Mouse (Mus musculus): ENCODE data around the gene Tex2. TPM values are rescaled to one million over a fixed set of nuclear protein-coding genes. Genes with fewer than 3 reads are reported as not detected.

Tex2 gene
- total and polyA plus RNA-seq, 2 experiments from 2014 or later = 30.8 to 60.5 TPM

DNA sequence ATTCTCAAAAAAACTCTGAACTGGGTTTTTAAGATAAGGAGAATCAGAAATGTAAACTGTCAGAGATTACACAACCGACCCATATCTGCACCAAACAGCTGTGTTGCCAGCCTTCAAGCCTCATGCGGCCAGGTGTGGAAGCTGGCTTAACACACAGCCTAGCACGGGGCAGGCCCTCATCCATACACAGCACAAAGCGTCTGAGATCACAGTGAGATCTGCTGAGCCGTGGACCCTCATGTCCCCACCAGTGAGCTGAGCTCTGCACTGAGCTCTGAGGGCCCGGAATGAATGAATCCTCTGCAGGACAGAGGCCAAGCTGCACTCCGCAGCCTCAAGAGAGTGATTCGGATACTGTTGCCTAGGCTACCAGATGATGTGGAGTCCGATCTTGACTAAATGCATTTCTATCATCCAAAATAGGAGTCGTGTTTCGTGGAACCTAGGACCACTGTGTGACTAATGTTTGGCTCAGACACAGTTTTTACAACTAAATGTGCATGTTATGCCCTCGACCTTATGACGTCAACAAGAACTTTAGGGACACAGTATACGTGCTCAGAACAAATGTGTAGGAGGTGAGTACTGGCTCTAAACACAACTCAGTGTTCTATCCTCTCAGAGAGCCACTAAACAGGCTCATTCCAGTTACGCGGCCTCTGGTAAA, 98.0 kb downstream of the Tex2 start:
- WGBS = 43% methylated on average over 16 of the region's 16 CpGs
- no peaks in the 10 kb centered on the region for H3K9me3 ChIP-seq (ENCODE audit: low read length)
- no peak for TF ChIP-seq CTCF (IDR thresholded peaks at IDR 0.05; ENCODE audit: low read depth)
- H3K4me3 ChIP-seq (ENCODE audit: low read length) = no peak overlapping the region
- ATAC-seq (peak; percentile 64), DNase-seq (ENCODE audit: low spot score) (no peak)
- H3K27me3 ChIP-seq (ENCODE audit: insufficient read depth, low read length) = no peaks in the 10 kb centered on the region
- H3K27ac ChIP-seq = no peak overlapping the region
- no peak overlapping the region for H3K9ac ChIP-seq (replicated peaks; ENCODE audit: low read length)
- 0 out of 2 replicates have a peak, but pooled peaks cover 5% of the 10 kb centered on the region for H3K4me1 ChIP-seq (ENCODE audit: insufficient read depth, low read length)
- H3K36me3 ChIP-seq (ENCODE audit: insufficient read depth, low read length) = peaks cover 13% of the 10 kb centered on the region; the same call in 1 of the 2 replicates
- H3K4me2 ChIP-seq (ENCODE audit: low read depth, low read length) = no peak overlapping the region

DNA sequence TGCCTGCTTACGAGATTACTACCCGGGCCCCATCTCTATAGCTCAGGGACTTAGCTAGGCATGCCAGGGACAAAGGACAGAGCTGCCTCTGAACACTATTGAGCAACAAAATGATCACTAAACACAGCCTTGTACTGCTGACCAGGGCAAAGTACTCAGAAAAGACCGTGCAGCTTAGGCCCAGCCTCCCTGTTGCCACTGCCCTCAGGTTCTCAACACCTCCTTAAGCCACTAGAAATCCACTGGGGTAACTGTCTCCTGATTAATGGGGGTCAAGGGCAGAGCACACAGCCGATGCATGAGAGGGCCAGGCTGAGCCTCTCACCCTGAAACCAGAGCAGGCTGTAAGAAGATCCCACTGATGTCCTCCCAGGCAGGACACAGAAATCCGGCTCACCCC, 98.8 kb downstream of the Tex2 start:
- 71% methylated on average over 5 of the region's 5 CpGs for WGBS
- Histone ChIP-seq H3K4me3 (ENCODE audit: low read length) (no peak overlapping the region), H3K36me3 (ENCODE audit: insufficient read depth, low read length) (peaks cover 13% of the 10 kb centered on the region; the same call in 1 of the 2 replicates), H3K9me3 (ENCODE audit: low read length) (no peaks in the 10 kb centered on the region), H3K4me2 (ENCODE audit: low read depth, low read length) (no peak overlapping the region), H3K4me1 (ENCODE audit: insufficient read depth, low read length) (0 out of 2 replicates have a peak, but pooled peaks cover 5% of the 10 kb centered on the region), H3K27me3 (ENCODE audit: insufficient read depth, low read length) (no peaks in the 10 kb centered on the region), H3K9ac (replicated peaks; ENCODE audit: low read length) (no peak overlapping the region), H3K27ac (no peak overlapping the region)
- no peak for TF ChIP-seq CTCF (IDR thresholded peaks at IDR 0.05; ENCODE audit: low read depth)
- DNase-seq (ENCODE audit: low spot score) (no peak), ATAC-seq (no peak)

DNA sequence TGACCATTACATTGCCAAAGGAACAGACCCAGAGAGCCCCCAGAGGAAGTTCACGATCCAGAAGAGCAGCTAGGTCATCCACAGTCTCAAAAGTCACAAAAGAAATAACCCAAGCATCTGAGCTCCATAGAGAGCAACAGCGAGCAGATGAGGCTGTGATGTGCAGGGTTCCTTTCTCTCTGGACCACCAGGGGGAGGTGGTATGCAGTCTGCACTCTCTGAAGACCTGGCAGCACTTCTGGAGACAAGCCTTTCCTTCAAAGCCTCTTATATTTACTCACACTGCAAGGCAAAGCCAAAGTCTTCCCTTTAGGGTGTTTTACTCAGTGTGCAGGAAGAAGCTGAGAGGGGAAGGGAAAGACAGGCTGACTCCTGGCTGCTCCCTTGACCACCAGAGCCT, 100.1 kb downstream of the Tex2 start:
- no peak overlapping the region for H3K4me2 ChIP-seq (ENCODE audit: low read depth, low read length)
- ATAC-seq (peak; percentile 79; the same call in 1 of the 2 replicates), DNase-seq (ENCODE audit: low spot score) (peak; percentile 78)
- 32% methylated on average over 2 of the region's 2 CpGs for WGBS
- H3K36me3 ChIP-seq (ENCODE audit: insufficient read depth, low read length) = peaks cover 21% of the 10 kb centered on the region
- no peaks in the 10 kb centered on the region for H3K27me3 ChIP-seq (ENCODE audit: insufficient read depth, low read length)
- H3K9me3 ChIP-seq (ENCODE audit: low read length) = no peaks in the 10 kb centered on the region
- TF ChIP-seq CTCF (IDR thresholded peaks at IDR 0.05; ENCODE audit: low read depth) = peak; percentile 83
- H3K4me1 ChIP-seq (ENCODE audit: insufficient read depth, low read length) = 0 out of 2 replicates have a peak, but pooled peaks cover 5% of the 10 kb centered on the region
- no peak overlapping the region for H3K9ac ChIP-seq (replicated peaks; ENCODE audit: low read length)
- no peak overlapping the region for H3K4me3 ChIP-seq (ENCODE audit: low read length)
- no peak overlapping the region for H3K27ac ChIP-seq

- DNase-seq (ENCODE audit: low spot score) = no peak
- WGBS = 95% methylated on average over 7 of the region's 7 CpGs
These were observed 101.2 kb downstream of the Tex2 start for GRCm38 (mm10) chr11:106512006-106512390.

DNA sequence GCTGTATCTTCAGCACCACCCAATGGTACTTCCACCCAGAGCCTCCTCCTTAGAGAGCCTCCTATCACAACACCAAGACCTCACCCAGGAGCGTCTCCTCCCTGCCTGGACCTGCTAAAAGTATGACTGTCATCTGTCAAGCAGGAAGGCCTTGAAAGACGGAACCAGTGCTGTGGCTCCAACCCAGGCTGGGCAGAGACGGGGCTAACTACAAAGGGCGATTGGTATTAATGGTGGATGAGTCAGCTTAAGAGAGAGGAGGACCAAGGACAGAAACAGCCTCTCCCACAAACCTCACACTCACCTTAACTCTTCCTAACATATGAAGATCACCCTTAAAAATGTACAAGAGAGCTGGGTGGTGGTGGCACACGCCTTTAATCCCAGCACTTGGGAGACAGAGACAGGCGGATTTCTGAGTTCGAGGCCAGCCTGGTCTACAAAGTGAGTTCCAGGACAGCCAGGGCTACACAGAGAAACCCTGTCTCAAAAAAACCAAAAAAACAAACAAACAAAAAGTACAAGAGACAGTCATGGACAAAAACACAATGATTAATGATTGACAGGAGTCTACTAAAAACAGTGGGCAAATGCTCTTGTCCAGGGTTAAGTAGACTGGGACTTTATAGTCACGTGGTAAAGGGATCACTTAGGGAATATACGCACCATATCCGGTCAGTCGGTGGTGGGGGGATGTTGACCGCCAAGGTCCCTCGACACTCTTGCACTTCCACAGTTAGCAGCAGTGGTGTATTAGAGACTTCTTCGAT, 101.8 kb downstream of the Tex2 start:
- H3K4me1 ChIP-seq (ENCODE audit: insufficient read depth, low read length) = 0 out of 2 replicates have a peak, but pooled peaks cover 5% of the 10 kb centered on the region
- no peak for TF ChIP-seq CTCF (IDR thresholded peaks at IDR 0.05; ENCODE audit: low read depth)
- no peak for DNase-seq (ENCODE audit: low spot score)
- no peaks in the 10 kb centered on the region for H3K9me3 ChIP-seq (ENCODE audit: low read length)
- no peaks in the 10 kb centered on the region for H3K27me3 ChIP-seq (ENCODE audit: insufficient read depth, low read length)
- H3K4me2 ChIP-seq (ENCODE audit: low read depth, low read length) = no peak overlapping the region
- no peak overlapping the region for H3K9ac ChIP-seq (replicated peaks; ENCODE audit: low read length)
- ATAC-seq = no peak
- H3K27ac ChIP-seq = no peak overlapping the region
- H3K36me3 ChIP-seq (ENCODE audit: insufficient read depth, low read length) = peaks cover 21% of the 10 kb centered on the region
- no peak overlapping the region for H3K4me3 ChIP-seq (ENCODE audit: low read length)
- 90% methylated on average over 14 of the region's 14 CpGs for WGBS

More at GRCm38 (mm10) chr11:106512006-106512390, 101.2 kb downstream of the Tex2 start:
- H3K27ac ChIP-seq = no peak overlapping the region
- peaks cover 21% of the 10 kb centered on the region for H3K36me3 ChIP-seq (ENCODE audit: insufficient read depth, low read length)
- H3K4me1 ChIP-seq (ENCODE audit: insufficient read depth, low read length) = 0 out of 2 replicates have a peak, but pooled peaks cover 5% of the 10 kb centered on the region
- no peak overlapping the region for H3K4me3 ChIP-seq (ENCODE audit: low read length)
- H3K9me3 ChIP-seq (ENCODE audit: low read length) = no peaks in the 10 kb centered on the region
- no peaks in the 10 kb centered on the region for H3K27me3 ChIP-seq (ENCODE audit: insufficient read depth, low read length)
- TF ChIP-seq CTCF (IDR thresholded peaks at IDR 0.05; ENCODE audit: low read depth) = no peak
- no peak for ATAC-seq
- H3K4me2 ChIP-seq (ENCODE audit: low read depth, low read length) = no peak overlapping the region
- H3K9ac ChIP-seq (replicated peaks; ENCODE audit: low read length) = no peak overlapping the region

GRCm38 (mm10) chr11:106507638-106508037, 105.6 kb downstream of the Tex2 start:
- Histone ChIP-seq H3K4me3 (ENCODE audit: low read length) (no peak overlapping the region), H3K9me3 (ENCODE audit: low read length) (no peaks in the 10 kb centered on the region), H3K27ac (no peak overlapping the region), H3K4me1 (ENCODE audit: insufficient read depth, low read length) (no peaks in the 10 kb centered on the region), H3K36me3 (ENCODE audit: insufficient read depth, low read length) (peaks cover 21% of the 10 kb centered on the region), H3K4me2 (ENCODE audit: low read depth, low read length) (no peak overlapping the region), H3K27me3 (ENCODE audit: insufficient read depth, low read length) (no peaks in the 10 kb centered on the region), H3K9ac (replicated peaks; ENCODE audit: low read length) (no peak overlapping the region)
- ATAC-seq (no peak), DNase-seq (ENCODE audit: low spot score) (no peak)
- no peak for TF ChIP-seq CTCF (IDR thresholded peaks at IDR 0.05; ENCODE audit: low read depth)
- WGBS = 90% methylated on average over 7 of the region's 7 CpGs
